Mouse (Mus musculus) adrenal gland, postnatal 4 days (tissue): ENCODE results near the gene Rnf216. TPM values are rescaled to one million over a fixed set of nuclear protein-coding genes. Genes with fewer than 3 reads are reported as not detected.

Experiments
- DNase-seq, 2 experiments: peaks; one replicate each; pipeline ENCODE4 v3.0.0; 2021 to 2022; ENCODE audit warnings: low spot score in 2 of 2, mixed read lengths in 2 of 2
- total RNA-seq, 2 experiments: library from RNA; stranded (reverse); gene quantifications; 2 replicates each; pipeline ENCODE4 v1.2.3; 2021

Rnf216 gene
- total RNA-seq, 2 experiments from 2014 or later, result 59.9 to 60.5 TPM

DNA sequence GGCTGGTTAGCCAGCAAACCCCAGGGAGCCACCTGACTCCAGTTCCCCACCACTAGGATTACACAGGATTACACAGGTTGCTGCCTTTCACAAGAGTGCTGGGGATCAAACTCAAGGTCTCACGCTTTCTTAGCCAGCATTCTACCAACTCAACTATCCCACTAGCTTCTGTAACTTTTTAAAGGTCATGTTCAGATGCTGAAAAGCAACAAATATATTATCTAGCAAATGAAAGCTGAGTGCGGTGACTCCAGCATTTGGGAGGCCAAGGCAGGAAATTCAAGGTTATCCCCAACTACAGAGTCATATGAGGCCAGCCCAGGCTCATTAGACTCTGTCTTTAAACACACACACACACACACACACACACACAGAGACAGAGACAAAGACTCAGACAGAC is 9.6 kb downstream of the Rnf216 start:
- DNase-seq, result no peak

DNA sequence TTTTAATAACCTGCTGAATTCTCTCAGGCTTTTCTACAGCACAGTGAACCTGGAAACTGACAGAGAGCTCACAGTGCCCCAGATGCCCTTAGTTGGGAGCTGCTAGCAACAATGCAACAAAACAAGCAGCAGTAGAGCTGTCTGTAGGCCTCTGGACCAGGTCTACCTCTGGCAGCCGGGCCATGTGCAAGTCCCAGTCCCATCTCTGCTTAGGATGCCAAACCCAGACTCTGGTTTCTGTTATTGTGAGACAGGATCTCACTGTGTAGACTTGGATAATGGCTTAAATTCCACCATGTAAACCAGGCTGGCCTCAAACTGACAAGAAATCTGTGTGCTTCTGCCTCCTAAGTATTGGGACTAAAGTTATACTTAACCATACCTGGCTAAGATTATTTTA is 11.2 kb downstream of the Rnf216 start:
- DNase-seq, result no peak

DNA sequence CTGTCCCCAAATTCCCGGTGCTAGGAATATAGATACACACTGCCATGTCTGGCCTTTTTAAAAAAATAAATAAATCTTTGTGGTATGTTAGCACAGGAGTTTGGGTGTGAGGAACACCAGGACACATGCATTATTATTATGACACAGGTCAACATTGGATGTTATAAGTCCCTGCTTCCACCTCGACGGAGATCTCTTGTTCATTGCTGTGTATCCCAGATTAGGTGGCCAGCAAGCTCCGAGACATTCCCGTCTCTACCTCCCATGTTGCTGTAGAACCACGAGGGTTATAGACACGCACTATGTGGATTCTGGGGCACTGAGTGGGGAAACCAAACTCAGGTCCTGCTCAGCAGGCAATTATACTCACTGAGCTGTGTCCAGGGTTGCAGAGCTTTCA is 17.5 kb downstream of the Rnf216 start:
- no peak for DNase-seq

GRCm38 (mm10) chr5:143092891-143093290 is 19.9 kb downstream of the Rnf216 start:
- no peak for DNase-seq

- peak in 1 of 2 experiments; percentile 24 for DNase-seq
Observed at GRCm38 (mm10) chr5:143084898-143085297, 27.9 kb downstream of the Rnf216 start.

- DNase-seq, result no peak
Observed at GRCm38 (mm10) chr5:143079806-143080205, 33.0 kb downstream of the Rnf216 start.

DNA sequence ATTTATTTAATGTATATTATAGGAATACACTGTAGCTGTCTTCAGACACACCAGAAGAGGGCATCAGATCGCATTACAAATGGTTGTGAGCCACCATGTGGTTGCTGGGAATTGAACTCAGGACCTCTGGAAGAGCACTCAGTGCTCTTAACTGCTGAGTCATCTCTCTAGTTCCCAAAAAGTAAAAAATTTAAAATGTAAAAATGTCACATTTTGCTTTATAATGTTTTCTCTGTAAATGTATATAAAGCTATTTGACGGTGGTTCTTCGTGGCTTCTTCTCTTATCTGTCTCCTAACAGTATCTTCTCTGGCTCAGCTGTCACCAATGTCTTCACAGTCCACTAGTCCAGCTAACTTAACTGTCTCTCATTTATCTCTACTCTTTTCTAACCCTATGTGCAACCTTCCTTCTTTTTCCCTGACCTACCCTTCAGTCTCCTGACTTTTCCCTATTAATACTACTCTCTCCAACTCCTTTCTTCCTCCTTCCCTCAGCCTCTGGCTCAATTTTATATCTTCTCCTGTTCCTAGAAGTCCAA is 36.1 kb downstream of the Rnf216 start:
- no peak for DNase-seq

DNA sequence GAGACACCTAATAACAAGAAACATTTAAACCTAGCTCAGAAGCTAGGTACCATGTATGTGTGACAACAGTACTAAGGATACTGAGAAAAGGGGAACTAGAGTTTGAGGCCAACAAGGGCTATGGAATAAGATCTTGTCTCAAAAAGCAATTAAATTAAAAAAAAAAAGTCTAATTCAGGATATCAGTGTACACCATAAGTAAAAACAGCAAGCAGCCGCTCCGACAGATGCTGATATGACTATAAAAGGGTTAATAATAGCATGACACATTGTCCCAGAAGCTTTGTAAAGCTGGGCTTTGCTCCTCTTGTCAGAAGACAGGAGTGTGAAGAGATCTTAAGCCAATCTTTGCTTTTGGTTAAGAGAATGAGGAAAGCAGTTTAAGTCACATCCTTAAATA is 36.8 kb downstream of the Rnf216 start:
- no peak for DNase-seq

DNA sequence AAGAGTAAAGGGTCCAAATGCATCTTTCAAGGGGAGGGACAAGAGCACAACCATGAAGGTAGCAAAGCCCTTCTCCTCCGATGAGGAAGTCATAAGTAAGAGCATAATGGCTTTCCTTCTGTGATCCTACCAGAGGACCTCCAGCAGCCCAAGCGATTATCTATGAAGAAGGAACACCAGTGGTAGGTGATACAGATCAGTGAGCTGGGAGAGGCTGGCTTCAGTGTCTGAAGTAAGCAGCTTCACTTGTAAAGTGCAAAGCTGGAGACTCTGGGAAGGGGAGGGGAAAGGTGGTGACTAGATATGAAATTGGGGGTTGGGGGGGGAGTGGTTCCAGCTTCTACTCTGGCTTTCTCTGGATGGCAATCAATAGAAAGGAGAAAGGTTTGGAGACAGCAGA is 43.7 kb downstream of the Rnf216 start:
- no peak for DNase-seq

- DNase-seq, result no peak
Observed at GRCm38 (mm10) chr5:143068382-143068781, 44.4 kb downstream of the Rnf216 start.

DNA sequence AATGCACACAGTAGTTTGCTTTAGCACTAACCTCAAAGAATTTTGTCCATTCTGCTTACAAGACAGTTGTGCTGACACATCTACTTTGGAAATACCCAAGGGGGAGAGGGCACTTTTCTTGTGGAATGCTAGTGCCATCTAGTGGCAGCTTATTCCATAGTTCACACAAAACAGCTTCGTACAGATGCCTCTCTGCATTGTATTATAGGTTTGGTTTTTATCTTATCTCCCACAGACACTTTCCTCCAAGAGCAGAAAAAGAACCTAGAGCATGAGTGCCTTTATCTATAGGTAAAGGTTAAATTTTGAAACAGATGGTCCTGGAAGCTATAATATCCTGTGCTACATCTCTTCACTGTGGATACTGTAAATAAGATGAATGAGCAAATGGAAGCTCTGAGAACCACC is 46.2 kb downstream of the Rnf216 start:
- DNase-seq, result peak in 1 of 2 experiments; percentile 25

DNA sequence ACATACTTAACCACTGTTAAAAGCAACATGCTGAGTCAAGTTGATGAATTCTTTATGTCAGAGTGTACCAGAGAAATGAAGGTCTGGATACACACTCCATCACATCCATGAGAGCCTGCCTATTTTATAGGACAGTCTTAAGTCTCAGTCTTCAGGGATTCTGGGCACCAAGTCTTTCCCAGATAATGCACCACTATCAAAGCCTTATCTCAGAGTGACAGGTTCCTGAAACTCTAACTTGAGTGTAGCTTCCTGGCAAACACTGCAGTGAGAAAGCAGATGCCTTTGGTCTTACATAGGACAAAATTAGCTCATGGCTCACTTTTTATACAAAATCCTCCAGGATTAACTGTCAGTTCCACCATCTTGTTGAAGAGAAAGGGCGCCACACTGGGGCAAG is 46.7 kb downstream of the Rnf216 start:
- no peak for DNase-seq

- no peak for DNase-seq
Observed at GRCm38 (mm10) chr5:143065230-143065629, 47.6 kb downstream of the Rnf216 start.

- DNase-seq, result no peak
Observed at GRCm38 (mm10) chr5:143062251-143062650, 50.5 kb downstream of the Rnf216 start.

DNA sequence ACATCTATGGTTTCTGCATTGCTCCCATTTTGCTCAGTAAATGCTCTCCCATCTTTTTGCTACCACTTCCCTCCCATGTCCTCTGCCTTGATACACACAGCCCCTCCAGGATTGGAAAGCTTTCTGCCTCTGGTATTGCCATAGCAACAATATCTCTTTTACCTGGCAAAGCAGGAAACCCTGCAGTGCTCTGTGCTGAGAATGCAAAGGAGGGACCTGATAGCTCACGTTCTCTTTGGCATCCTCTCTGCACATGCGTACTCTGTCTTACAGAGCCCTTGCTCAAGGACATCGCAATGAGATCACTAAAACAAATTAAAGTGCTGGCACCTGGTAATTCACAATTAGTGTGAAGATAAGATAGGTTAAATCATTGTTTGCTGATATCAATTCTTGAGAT is 51.3 kb downstream of the Rnf216 start:
- no peak for DNase-seq

DNA sequence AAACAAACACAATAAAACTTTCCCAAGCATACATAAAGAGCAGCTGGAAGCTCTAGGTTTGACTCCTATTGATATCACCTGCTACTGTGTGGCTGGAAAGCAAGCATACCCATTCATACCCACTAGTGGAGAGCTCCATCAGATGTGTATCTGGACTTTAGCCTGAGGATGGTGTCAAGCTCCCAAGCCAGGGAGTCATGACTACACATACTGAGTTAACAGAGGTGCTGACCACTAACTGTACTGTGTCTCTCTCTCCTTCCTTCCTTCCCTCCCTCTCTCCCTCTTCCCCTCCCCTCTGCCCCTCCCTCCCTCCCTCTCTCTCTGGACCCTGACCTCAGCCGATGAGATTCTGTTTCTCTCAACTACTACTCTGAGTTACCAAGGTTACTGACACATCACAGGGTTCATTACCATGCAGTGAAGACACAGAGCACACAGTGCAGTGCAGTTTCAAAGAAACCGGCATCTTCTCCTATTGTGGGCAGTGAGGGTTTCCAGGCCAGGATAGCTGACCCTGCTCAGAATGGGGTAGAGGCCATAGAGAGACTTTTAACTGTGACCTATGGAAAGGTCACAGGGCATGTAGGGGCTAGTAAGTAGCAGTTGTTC is 51.9 kb downstream of the Rnf216 start:
- no peak for DNase-seq

DNA sequence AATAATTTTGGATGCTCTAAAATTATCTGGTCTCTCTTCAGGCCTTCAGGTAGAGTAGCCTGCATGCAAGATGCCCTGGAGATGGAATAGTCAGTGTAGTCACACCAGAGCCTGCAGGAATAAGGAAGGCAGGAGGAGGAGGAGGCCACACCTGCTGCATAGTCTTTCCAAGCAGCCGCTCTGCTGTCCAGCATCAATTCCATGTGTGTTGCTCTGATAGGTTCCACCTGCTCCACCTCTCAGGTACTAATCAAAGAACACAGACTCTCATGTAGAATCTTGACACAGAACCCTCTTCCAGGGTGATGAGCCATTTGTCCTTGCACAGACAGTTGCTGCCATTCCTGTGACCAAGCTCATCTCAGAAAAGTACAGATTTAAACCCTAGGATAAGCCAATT is 52.8 kb downstream of the Rnf216 start:
- DNase-seq, result no peak

GRCm38 (mm10) chr5:143059182-143059581 is 53.6 kb downstream of the Rnf216 start:
- no peak for DNase-seq

GRCm38 (mm10) chr5:143058675-143059074 is 54.1 kb downstream of the Rnf216 start:
- no peak for DNase-seq

DNA sequence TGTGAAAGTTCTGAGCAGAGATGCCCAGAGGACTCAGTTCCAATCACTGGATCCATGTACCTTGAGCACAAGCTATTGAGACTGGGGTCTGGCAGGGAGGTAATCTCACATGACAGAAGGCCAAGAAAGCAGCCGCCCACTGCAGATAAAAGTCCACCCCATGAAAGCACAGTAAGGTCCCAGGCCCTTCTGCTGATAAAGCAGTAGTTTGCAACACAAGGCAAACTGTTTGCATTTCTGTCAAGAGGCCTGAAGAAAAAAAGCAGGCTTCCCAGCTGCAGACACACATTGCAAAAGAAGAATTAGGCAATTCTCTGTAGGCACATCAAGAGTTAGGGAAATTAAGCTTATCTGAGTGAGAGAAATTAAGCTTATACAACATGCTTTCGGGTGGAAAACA is 54.6 kb downstream of the Rnf216 start:
- no peak for DNase-seq

- DNase-seq, result no peak
Observed at GRCm38 (mm10) chr5:143057753-143058152, 55.0 kb downstream of the Rnf216 start.

DNA sequence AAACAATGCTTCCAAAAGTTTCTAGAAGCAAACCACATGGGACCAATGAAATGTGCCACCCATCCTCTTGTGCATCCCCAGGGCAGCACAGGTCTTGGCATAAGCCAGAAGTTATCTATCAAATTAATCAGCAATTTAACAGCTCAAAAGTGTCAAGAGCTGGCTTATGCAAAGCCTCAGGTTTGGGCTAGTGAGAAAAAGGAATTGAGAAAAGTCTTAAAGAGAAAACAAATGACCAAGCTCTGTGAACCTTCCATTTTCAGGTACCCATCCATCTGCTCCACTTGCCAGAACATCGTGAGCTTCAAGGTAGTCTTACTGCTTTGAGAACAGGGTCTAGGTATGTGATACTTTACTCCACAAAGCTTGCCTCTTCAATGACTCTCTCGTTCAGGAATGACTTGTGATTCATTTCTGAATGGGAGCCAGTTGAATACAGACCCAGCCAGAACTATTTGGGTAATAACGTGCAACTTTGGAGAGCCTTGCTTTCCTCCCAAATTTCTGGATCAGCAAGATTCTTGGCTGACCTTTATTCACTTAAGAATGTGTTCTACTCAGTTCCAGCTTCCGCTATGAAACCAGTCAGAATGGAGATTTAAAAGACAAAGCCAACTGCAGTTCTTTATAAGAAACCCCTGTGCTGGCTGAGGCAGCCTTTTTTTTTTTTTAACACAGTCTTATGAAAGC is 56.5 kb downstream of the Rnf216 start:
- no peak for DNase-seq
